Mouse (Mus musculus): ENCODE measurements around the gene Ntf5. TPM values are rescaled to one million over a fixed set of nuclear protein-coding genes. Genes with fewer than 3 reads are reported as not detected.
"Not testable (repeated sequence)": the region's sequence is repeated elsewhere in the genome, so short reads cannot be mapped to it uniquely, and the experiment has no call there.

Ntf5 gene
- polyA plus RNA-seq, 1 experiment from 2014 or later = 1.5 TPM

GRCm38 (mm10) chr7:45460377-45460776, 46.9 kb downstream of the Ntf5 start:
- WGBS = 63% methylated on average over 7 of the region's 7 CpGs
- peak overlapping the region; percentile 64 for H3K9ac ChIP-seq (replicated peaks; ENCODE audit: low read length)

GRCm38 (mm10) chr7:45460860-45461314, 47.4 kb downstream of the Ntf5 start:
- H3K9me3 ChIP-seq (ENCODE audit: low read length) = no peaks in the 10 kb centered on the region
- peaks cover 44% of the 10 kb centered on the region for H3K4me1 ChIP-seq (ENCODE audit: insufficient read depth, low read length)
- peak overlapping the region; percentile 64 for H3K9ac ChIP-seq (replicated peaks; ENCODE audit: low read length)
- WGBS = 16% methylated on average over 13 of the region's 13 CpGs
- H3K27me3 ChIP-seq (ENCODE audit: insufficient read depth, low read length) = no peaks in the 10 kb centered on the region
- H3K27ac ChIP-seq (ENCODE audit: low read length) = peak overlapping the region; percentile 94
- H3K36me3 ChIP-seq (ENCODE audit: insufficient read depth, low read length) = peaks cover 34% of the 10 kb centered on the region
- peak overlapping the region; percentile 54 for H3K4me2 ChIP-seq (replicated peaks; ENCODE audit: low read depth, low read length)
- ATAC-seq (ENCODE audit: low FRiP score, low TSS enrichment) = peak; percentile 32
- H3K4me3 ChIP-seq (ENCODE audit: low read length) = peak overlapping the region; percentile 88; the same call in 1 of the 2 replicates

More at GRCm38 (mm10) chr7:45460377-45460776, 46.9 kb downstream of the Ntf5 start:
- H3K27ac ChIP-seq (ENCODE audit: low read length) = peak overlapping the region; percentile 94
- no peaks in the 10 kb centered on the region for H3K27me3 ChIP-seq (ENCODE audit: insufficient read depth, low read length)
- peaks cover 34% of the 10 kb centered on the region for H3K36me3 ChIP-seq (ENCODE audit: insufficient read depth, low read length)
- no peak for ATAC-seq (ENCODE audit: low FRiP score, low TSS enrichment)
- peaks cover 39% of the 10 kb centered on the region for H3K4me1 ChIP-seq (ENCODE audit: insufficient read depth, low read length)
- peak overlapping the region; percentile 88 for H3K4me3 ChIP-seq (ENCODE audit: low read length)
- H3K9me3 ChIP-seq (ENCODE audit: low read length) = no peaks in the 10 kb centered on the region
- peak overlapping the region; percentile 54 for H3K4me2 ChIP-seq (replicated peaks; ENCODE audit: low read depth, low read length)

- Histone ChIP-seq H3K9ac (replicated peaks; ENCODE audit: low read length) (peak overlapping the region; percentile 64; the same call in 1 of the 2 replicates), H3K27me3 (ENCODE audit: insufficient read depth, low read length) (no peaks in the 10 kb centered on the region), H3K4me2 (replicated peaks; ENCODE audit: low read depth, low read length) (peak overlapping the region; percentile 54; the same call in 1 of the 2 replicates), H3K36me3 (ENCODE audit: insufficient read depth, low read length) (peaks cover 34% of the 10 kb centered on the region), H3K4me3 (ENCODE audit: low read length) (no peak overlapping the region), H3K4me1 (ENCODE audit: insufficient read depth, low read length) (peaks cover 47% of the 10 kb centered on the region), H3K27ac (ENCODE audit: low read length) (peak overlapping the region; percentile 94), H3K9me3 (ENCODE audit: low read length) (no peaks in the 10 kb centered on the region)
- ATAC-seq (ENCODE audit: low FRiP score, low TSS enrichment) = no peak
- WGBS = 54% methylated on average over 5 of the region's 5 CpGs
Measured at GRCm38 (mm10) chr7:45461326-45461725, 47.8 kb downstream of the Ntf5 start.

- Histone ChIP-seq H3K27ac (ENCODE audit: low read length) (peak overlapping the region; percentile 94), H3K27me3 (ENCODE audit: insufficient read depth, low read length) (no peaks in the 10 kb centered on the region), H3K9me3 (ENCODE audit: low read length) (no peaks in the 10 kb centered on the region), H3K4me1 (ENCODE audit: insufficient read depth, low read length) (peaks cover 46% of the 10 kb centered on the region), H3K36me3 (ENCODE audit: insufficient read depth, low read length) (peaks cover 32% of the 10 kb centered on the region), H3K9ac (replicated peaks; ENCODE audit: low read length) (0 out of 2 replicates have a peak overlapping the region, but pooled peaks have one; percentile 15), H3K4me2 (replicated peaks; ENCODE audit: low read depth, low read length) (no peak overlapping the region), H3K4me3 (ENCODE audit: low read length) (no peak overlapping the region)
- ATAC-seq (ENCODE audit: low FRiP score, low TSS enrichment) = no peak
- 87% methylated on average over 4 of the region's 4 CpGs for WGBS
Measured at GRCm38 (mm10) chr7:45461781-45462180, 48.3 kb downstream of the Ntf5 start.

- no peak for ATAC-seq (ENCODE audit: low FRiP score, low TSS enrichment)
- WGBS = 89% methylated on average over 4 of the region's 4 CpGs
- Histone ChIP-seq H3K4me2 (replicated peaks; ENCODE audit: low read depth, low read length) (no peak overlapping the region), H3K4me1 (ENCODE audit: insufficient read depth, low read length) (peaks cover 44% of the 10 kb centered on the region), H3K4me3 (ENCODE audit: low read length) (no peak overlapping the region), H3K27me3 (ENCODE audit: insufficient read depth, low read length) (no peaks in the 10 kb centered on the region), H3K27ac (ENCODE audit: low read length) (no peak overlapping the region), H3K36me3 (ENCODE audit: insufficient read depth, low read length) (peaks cover 26% of the 10 kb centered on the region), H3K9ac (replicated peaks; ENCODE audit: low read length) (no peak overlapping the region), H3K9me3 (ENCODE audit: low read length) (no peaks in the 10 kb centered on the region)
Measured at GRCm38 (mm10) chr7:45462325-45462724, 48.8 kb downstream of the Ntf5 start.

GRCm38 (mm10) chr7:45462868-45463267, 49.4 kb downstream of the Ntf5 start:
- H3K27ac ChIP-seq (ENCODE audit: low read length); H3K4me3 ChIP-seq (ENCODE audit: low read length); ATAC-seq (ENCODE audit: low FRiP score, low TSS enrichment); H3K4me2 ChIP-seq (replicated peaks; ENCODE audit: low read depth, low read length); H3K27me3 ChIP-seq (ENCODE audit: insufficient read depth, low read length); H3K9ac ChIP-seq (replicated peaks; ENCODE audit: low read length); H3K9me3 ChIP-seq (ENCODE audit: low read length): not testable (repeated sequence)
- WGBS = 77% methylated on average over 4 of the region's 4 CpGs
- peaks cover 23% of the 10 kb centered on the region for H3K36me3 ChIP-seq (ENCODE audit: insufficient read depth, low read length)
- H3K4me1 ChIP-seq (ENCODE audit: insufficient read depth, low read length) = peaks cover 41% of the 10 kb centered on the region

GRCm38 (mm10) chr7:45463987-45464778, 50.7 kb downstream of the Ntf5 start:
- Histone ChIP-seq H3K9ac (replicated peaks; ENCODE audit: low read length) (no peak overlapping the region), H3K4me2 (replicated peaks; ENCODE audit: low read depth, low read length) (no peak overlapping the region), H3K36me3 (ENCODE audit: insufficient read depth, low read length) (peaks cover 18% of the 10 kb centered on the region), H3K4me1 (ENCODE audit: insufficient read depth, low read length) (peaks cover 35% of the 10 kb centered on the region), H3K9me3 (ENCODE audit: low read length) (no peaks in the 10 kb centered on the region), H3K27me3 (ENCODE audit: insufficient read depth, low read length) (no peaks in the 10 kb centered on the region), H3K27ac (ENCODE audit: low read length) (no peak overlapping the region), H3K4me3 (ENCODE audit: low read length) (no peak overlapping the region)
- 90% methylated on average over 7 of the region's 7 CpGs for WGBS
- ATAC-seq (ENCODE audit: low FRiP score, low TSS enrichment) = no peak

- Histone ChIP-seq H3K36me3 (ENCODE audit: insufficient read depth, low read length) (peaks cover 18% of the 10 kb centered on the region), H3K9ac (replicated peaks; ENCODE audit: low read length) (no peak overlapping the region; the same call in 1 of the 2 replicates), H3K27ac (ENCODE audit: low read length) (no peak overlapping the region), H3K27me3 (ENCODE audit: insufficient read depth, low read length) (no peaks in the 10 kb centered on the region), H3K4me2 (replicated peaks; ENCODE audit: low read depth, low read length) (no peak overlapping the region), H3K4me1 (ENCODE audit: insufficient read depth, low read length) (peaks cover 33% of the 10 kb centered on the region), H3K4me3 (ENCODE audit: low read length) (0 out of 2 replicates have a peak overlapping the region, but pooled peaks have one; percentile 92), H3K9me3 (ENCODE audit: low read length) (no peaks in the 10 kb centered on the region)
- ATAC-seq (ENCODE audit: low FRiP score, low TSS enrichment) = no peak
- whole genome bisulfite sequencing = 97% methylated on average over 12 of the region's 12 CpGs
Measured at GRCm38 (mm10) chr7:45465112-45465511, 51.6 kb downstream of the Ntf5 start.

GRCm38 (mm10) chr7:45465549-45465948, 52.1 kb downstream of the Ntf5 start:
- H3K36me3 ChIP-seq (ENCODE audit: insufficient read depth, low read length) = peaks cover 18% of the 10 kb centered on the region
- H3K4me1 ChIP-seq (ENCODE audit: insufficient read depth, low read length) = peaks cover 29% of the 10 kb centered on the region
- WGBS = 73% methylated on average over 9 of the region's 9 CpGs
- H3K9ac ChIP-seq (replicated peaks; ENCODE audit: low read length) = peak overlapping the region; percentile 84
- H3K4me2 ChIP-seq (replicated peaks; ENCODE audit: low read depth, low read length) = peak overlapping the region; percentile 87
- peak overlapping the region; percentile 92 for H3K4me3 ChIP-seq (ENCODE audit: low read length)
- no peak for ATAC-seq (ENCODE audit: low FRiP score, low TSS enrichment)
- H3K27ac ChIP-seq (ENCODE audit: low read length) = no peak overlapping the region
- no peaks in the 10 kb centered on the region for H3K9me3 ChIP-seq (ENCODE audit: low read length)
- H3K27me3 ChIP-seq (ENCODE audit: insufficient read depth, low read length) = no peaks in the 10 kb centered on the region

Data from kidney, embryonic 16.5 days (tissue).